Mouse (Mus musculus): ENCODE data around the gene Fcnb. TPM values are rescaled to one million over a fixed set of nuclear protein-coding genes. Genes with fewer than 3 reads are reported as not detected.

Gene Fcnb
- polyA plus RNA-seq, 1 experiment from 2014 or later = not detected

DNA sequence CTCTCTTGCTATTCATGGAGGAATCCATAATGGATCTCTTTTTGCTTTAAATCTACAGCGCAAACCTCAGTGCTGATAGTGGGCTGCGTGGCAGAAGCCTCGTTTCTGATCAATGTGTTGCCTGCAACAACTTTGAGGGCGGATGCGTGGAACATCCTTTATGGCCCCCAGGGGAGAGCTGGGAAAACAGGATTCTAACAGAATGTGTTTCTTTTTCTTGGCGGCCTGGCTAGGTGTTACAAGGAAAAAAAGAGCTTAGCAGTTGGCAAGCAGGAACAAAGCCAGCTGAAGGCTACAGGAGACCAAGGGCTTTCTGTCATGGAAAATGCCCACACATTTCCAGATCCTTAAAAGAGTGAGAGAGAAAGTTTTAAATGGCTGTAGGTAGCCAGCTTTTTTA lies 17.5 kb downstream of the Fcnb start:
- 75% methylated on average over 6 of the region's 6 CpGs for WGBS

DNA sequence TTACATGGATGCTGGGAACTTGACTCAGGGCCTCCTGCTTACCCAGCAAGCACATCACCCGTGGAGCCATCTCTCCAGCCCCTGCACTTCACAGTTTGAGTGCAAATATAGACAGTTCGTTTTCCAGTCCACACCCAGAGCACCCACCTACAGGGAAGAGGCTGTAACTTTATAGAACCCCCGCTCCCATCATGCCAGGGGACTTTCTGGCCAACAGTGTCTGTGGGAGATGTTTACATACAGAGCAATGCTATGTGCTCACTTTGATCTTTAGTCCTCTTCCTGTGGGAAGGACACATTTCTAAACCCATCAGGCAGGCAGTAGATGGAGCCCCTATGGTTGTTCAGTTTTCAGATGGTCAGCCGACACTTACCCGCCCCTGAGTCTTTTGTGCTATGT lies 18.0 kb downstream of the Fcnb start:
- Histone ChIP-seq H3K4me1 (replicated peaks; ENCODE audit: control insufficient read depth, insufficient read depth, low read length) (no peaks in the 10 kb centered on the region), H3K9me3 (ENCODE audit: control insufficient read depth, low read length) (no peaks in the 10 kb centered on the region), H3K4me2 (replicated peaks; ENCODE audit: low read depth, low read length) (no peak overlapping the region), H3K27me3 (ENCODE audit: control insufficient read depth, insufficient read depth, low read length) (no peaks in the 10 kb centered on the region), H3K9ac (ENCODE audit: low read depth, low read length) (no peak overlapping the region), H3K27ac (ENCODE audit: low read depth, low read length) (no peak overlapping the region), H3K4me3 (ENCODE audit: low read depth, low read length) (no peak overlapping the region), H3K36me3 (ENCODE audit: control insufficient read depth, insufficient read depth, low read length) (no peaks in the 10 kb centered on the region)
- DNase-seq (ENCODE audit: low spot score) (no peak), ATAC-seq (ENCODE audit: low FRiP score) (no peak)
- WGBS = 73% methylated on average over 5 of the region's 5 CpGs

More for the DNA sequence above, 17.5 kb downstream of the Fcnb start:
- H3K9me3 ChIP-seq (ENCODE audit: control insufficient read depth, low read length) = no peaks in the 10 kb centered on the region
- H3K27ac ChIP-seq (ENCODE audit: low read depth, low read length) = no peak overlapping the region
- no peaks in the 10 kb centered on the region for H3K36me3 ChIP-seq (ENCODE audit: control insufficient read depth, insufficient read depth, low read length)
- no peak overlapping the region for H3K9ac ChIP-seq (ENCODE audit: low read depth, low read length)
- H3K4me2 ChIP-seq (replicated peaks; ENCODE audit: low read depth, low read length) = no peak overlapping the region
- H3K27me3 ChIP-seq (ENCODE audit: control insufficient read depth, insufficient read depth, low read length) = no peaks in the 10 kb centered on the region
- H3K4me1 ChIP-seq (replicated peaks; ENCODE audit: control insufficient read depth, insufficient read depth, low read length) = no peaks in the 10 kb centered on the region
- no peak for ATAC-seq (ENCODE audit: low FRiP score)
- DNase-seq (ENCODE audit: low spot score) = no peak
- no peak overlapping the region for H3K4me3 ChIP-seq (ENCODE audit: low read depth, low read length)

DNA sequence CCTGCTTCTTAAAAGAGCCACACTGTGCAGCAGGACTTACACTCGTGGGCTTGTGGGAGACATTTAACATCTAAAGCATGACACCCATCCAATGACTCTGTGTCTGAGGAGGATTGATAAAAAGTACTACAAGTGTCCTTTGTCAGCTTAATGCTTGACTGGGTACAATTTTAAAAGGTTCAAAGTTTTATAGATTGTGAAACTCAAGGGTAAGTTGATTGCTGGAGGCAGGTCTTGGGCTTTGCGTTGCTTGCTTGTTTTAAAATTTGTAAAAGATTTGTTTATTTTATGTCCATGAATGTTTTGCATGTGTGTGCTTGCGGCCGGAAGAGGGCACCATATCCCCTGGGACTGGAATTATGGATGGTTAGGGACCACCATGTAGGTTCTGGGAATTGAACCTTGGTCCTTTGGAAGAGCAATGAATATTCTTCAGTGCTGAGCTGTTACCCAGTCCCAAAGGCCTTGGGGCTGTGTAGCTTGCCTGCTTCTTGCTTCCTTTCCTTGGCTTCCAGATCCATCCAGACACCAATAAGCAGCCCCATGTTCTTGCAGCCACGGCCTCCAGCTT lies 19.5 kb downstream of the Fcnb start:
- DNase-seq (ENCODE audit: low spot score) = no peak
- Histone ChIP-seq H3K9me3 (ENCODE audit: control insufficient read depth, low read length) (no peaks in the 10 kb centered on the region), H3K4me3 (ENCODE audit: low read depth, low read length) (no peak overlapping the region), H3K4me1 (replicated peaks; ENCODE audit: control insufficient read depth, insufficient read depth, low read length) (no peaks in the 10 kb centered on the region), H3K27me3 (ENCODE audit: control insufficient read depth, insufficient read depth, low read length) (no peaks in the 10 kb centered on the region), H3K36me3 (ENCODE audit: control insufficient read depth, insufficient read depth, low read length) (no peaks in the 10 kb centered on the region), H3K27ac (ENCODE audit: low read depth, low read length) (no peak overlapping the region), H3K4me2 (replicated peaks; ENCODE audit: low read depth, low read length) (no peak overlapping the region), H3K9ac (ENCODE audit: low read depth, low read length) (no peak overlapping the region)
- 86% methylated on average over 5 of the region's 5 CpGs for WGBS
- ATAC-seq (ENCODE audit: low FRiP score) = no peak

DNA sequence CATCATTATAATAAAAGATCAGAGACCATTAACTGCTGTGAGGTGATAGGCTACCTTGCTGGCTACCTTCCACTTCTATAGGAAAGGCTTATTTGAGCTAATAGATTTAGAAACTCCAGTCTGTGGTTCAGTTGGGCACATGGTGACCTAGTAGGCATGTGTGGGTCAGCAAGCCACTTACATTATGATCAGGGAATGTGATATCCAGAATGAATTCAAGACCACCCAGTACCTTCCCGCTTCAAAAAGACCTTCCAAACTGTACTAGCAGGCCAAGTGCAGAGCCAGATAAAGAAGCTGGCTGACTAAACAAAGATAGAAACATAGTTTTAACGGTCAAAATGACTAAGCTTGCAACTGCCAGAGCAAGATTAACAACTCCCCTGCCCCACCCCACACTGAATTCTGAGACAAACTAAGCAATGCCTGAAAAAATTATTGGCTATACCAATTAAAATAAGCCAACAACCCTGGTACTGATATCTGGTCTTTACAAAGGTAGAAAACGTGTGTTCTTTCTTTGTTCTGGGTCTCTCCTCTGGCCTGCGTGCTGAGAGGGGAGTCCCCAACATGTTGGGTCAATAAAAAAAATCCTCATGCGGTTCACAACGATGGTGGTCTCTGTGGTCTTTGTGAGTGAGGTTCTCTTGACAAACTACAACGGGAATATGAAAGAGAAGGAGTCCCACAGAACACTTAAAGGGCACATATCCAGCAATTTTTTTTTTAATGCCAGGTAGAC lies 20.2 kb downstream of the Fcnb start:
- H3K27ac ChIP-seq (ENCODE audit: low read depth, low read length) = no peak overlapping the region
- WGBS = 83% methylated on average over 7 of the region's 7 CpGs
- ATAC-seq (ENCODE audit: low FRiP score) = no peak

DNA sequence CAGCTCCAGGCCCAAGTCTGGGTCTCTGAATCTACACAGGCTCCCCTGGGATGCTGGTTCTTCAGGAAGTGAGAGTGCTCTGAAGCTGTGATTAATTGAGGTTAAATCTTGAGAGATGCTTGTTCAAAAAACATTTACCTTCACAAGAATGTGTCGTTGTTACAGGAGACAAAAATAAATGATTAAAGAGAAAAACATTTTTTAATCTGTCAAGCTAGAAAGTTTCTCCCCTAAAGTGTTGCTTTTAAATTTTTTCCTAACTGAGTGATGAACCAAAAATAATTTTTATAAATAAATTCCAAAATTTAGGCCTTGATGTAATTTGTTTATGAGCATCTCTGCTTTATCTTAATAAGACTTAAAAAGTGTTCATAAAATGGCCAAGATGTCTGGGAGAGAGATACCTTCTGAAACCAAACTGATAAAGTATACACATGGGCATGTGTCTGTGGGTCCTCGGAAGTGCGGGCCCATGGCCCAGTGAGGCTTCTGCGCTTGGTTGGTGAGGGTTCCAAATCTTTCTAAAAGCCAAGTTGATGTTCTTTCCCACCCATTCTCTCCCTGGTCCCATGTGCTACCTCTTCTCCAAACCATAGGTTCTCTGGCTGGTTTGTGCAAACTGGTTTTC lies 20.9 kb downstream of the Fcnb start:
- no peaks in the 10 kb centered on the region for H3K4me1 ChIP-seq (replicated peaks; ENCODE audit: control insufficient read depth, insufficient read depth, low read length)
- H3K9me3 ChIP-seq (ENCODE audit: control insufficient read depth, low read length) = no peaks in the 10 kb centered on the region
- no peak overlapping the region for H3K4me3 ChIP-seq (ENCODE audit: low read depth, low read length)
- 88% methylated on average over 4 of the region's 4 CpGs for WGBS
- H3K4me2 ChIP-seq (replicated peaks; ENCODE audit: low read depth, low read length) = no peak overlapping the region
- DNase-seq (ENCODE audit: low spot score) = no peak
- H3K27ac ChIP-seq (ENCODE audit: low read depth, low read length) = no peak overlapping the region
- ATAC-seq (ENCODE audit: low FRiP score) = no peak
- no peak overlapping the region for H3K9ac ChIP-seq (ENCODE audit: low read depth, low read length)
- no peaks in the 10 kb centered on the region for H3K27me3 ChIP-seq (ENCODE audit: control insufficient read depth, insufficient read depth, low read length)
- H3K36me3 ChIP-seq (ENCODE audit: control insufficient read depth, insufficient read depth, low read length) = no peaks in the 10 kb centered on the region

More for the DNA sequence above, 20.2 kb downstream of the Fcnb start:
- Histone ChIP-seq H3K27me3 (ENCODE audit: control insufficient read depth, insufficient read depth, low read length) (no peaks in the 10 kb centered on the region), H3K9me3 (ENCODE audit: control insufficient read depth, low read length) (no peaks in the 10 kb centered on the region), H3K4me3 (ENCODE audit: low read depth, low read length) (no peak overlapping the region), H3K36me3 (ENCODE audit: control insufficient read depth, insufficient read depth, low read length) (no peaks in the 10 kb centered on the region), H3K4me1 (replicated peaks; ENCODE audit: control insufficient read depth, insufficient read depth, low read length) (no peaks in the 10 kb centered on the region), H3K9ac (ENCODE audit: low read depth, low read length) (no peak overlapping the region), H3K4me2 (replicated peaks; ENCODE audit: low read depth, low read length) (no peak overlapping the region)
- DNase-seq (ENCODE audit: low spot score) = no peak

DNA sequence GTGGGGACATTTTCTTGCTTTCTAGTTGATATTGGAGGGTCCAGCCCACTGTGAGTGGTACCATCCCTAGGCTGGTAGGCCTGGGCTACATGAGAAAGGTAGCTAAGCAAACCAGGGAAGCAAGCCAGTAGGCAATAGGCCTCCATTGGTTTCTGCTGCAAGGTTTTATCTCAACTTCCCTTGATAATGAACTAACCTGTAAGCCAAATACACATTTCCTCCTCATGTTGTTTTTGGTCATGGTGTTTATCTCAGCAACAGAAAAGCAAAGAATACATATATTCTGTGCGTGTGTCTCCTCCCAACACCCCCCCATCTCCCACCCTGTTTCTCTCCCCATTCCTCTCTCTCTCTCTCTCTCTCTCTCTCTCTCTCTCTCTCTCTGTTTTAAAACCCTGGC lies 24.8 kb downstream of the Fcnb start:
- H3K27ac ChIP-seq (ENCODE audit: low read depth, low read length) = no peak overlapping the region
- no peaks in the 10 kb centered on the region for H3K27me3 ChIP-seq (ENCODE audit: control insufficient read depth, insufficient read depth, low read length)
- no peak overlapping the region for H3K4me3 ChIP-seq (ENCODE audit: low read depth, low read length)
- no peak overlapping the region for H3K9ac ChIP-seq (ENCODE audit: low read depth, low read length)
- WGBS = 89% methylated on average over 1 of the region's 1 CpGs
- H3K36me3 ChIP-seq (ENCODE audit: control insufficient read depth, insufficient read depth, low read length) = no peaks in the 10 kb centered on the region
- H3K4me1 ChIP-seq (replicated peaks; ENCODE audit: control insufficient read depth, insufficient read depth, low read length) = no peaks in the 10 kb centered on the region
- DNase-seq (ENCODE audit: low spot score) (no peak), ATAC-seq (ENCODE audit: low FRiP score) (no peak)
- no peaks in the 10 kb centered on the region for H3K9me3 ChIP-seq (ENCODE audit: control insufficient read depth, low read length)
- no peak overlapping the region for H3K4me2 ChIP-seq (replicated peaks; ENCODE audit: low read depth, low read length)

DNA sequence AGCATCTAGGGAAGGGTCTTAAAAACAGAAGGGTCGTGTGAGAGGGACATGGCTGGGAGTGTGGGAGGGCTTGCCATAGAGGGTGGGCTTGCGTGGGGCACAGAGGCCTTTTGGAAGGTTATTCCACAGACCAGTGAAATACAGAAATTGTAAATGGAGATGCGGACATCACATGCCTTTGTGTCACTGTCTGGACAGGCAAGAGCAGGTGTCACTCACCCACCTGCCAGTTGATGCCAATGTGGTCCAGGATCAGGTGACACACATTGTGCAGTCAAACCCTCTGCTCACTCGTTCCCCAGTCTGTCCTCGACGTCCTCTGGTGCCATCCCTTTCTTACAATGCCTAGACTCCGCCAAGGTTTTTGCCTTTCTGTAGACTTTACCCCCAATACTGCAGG lies 37.6 kb downstream of the Fcnb start:
- Histone ChIP-seq H3K27me3 (ENCODE audit: control insufficient read depth, insufficient read depth, low read length) (no peaks in the 10 kb centered on the region), H3K9me3 (ENCODE audit: control insufficient read depth, low read length) (no peaks in the 10 kb centered on the region), H3K4me2 (replicated peaks; ENCODE audit: low read depth, low read length) (no peak overlapping the region), H3K4me3 (ENCODE audit: low read depth, low read length) (no peak overlapping the region), H3K4me1 (replicated peaks; ENCODE audit: control insufficient read depth, insufficient read depth, low read length) (no peaks in the 10 kb centered on the region), H3K36me3 (ENCODE audit: control insufficient read depth, insufficient read depth, low read length) (no peaks in the 10 kb centered on the region), H3K27ac (ENCODE audit: low read depth, low read length) (no peak overlapping the region), H3K9ac (ENCODE audit: low read depth, low read length) (no peak overlapping the region)
- 87% methylated on average over 7 of the region's 7 CpGs for WGBS
- no peak for ATAC-seq (ENCODE audit: low FRiP score)
- DNase-seq (ENCODE audit: low spot score) = no peak

DNA sequence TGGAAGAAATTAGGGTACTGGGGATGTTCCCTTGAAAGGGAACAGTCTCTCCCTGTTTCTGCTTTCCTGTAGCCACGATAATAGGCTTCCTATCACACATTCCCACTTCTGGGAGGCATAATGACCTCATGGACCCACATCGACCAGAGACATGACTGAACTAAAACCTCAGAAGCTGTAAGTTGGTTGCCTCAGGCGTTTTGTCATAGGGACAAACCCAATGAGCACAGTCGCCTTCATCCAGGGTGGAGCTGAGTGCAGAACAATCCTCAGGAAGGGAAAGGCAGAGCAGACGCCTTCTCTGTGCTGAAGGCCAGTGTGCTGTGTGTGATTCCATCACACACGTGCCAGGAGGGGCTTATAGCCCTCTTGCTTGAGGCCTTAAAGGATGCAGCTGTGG lies 38.4 kb downstream of the Fcnb start:
- no peaks in the 10 kb centered on the region for H3K36me3 ChIP-seq (ENCODE audit: control insufficient read depth, insufficient read depth, low read length)
- no peak overlapping the region for H3K9ac ChIP-seq (ENCODE audit: low read depth, low read length)
- WGBS = 80% methylated on average over 6 of the region's 6 CpGs
- DNase-seq (ENCODE audit: low spot score) (no peak), ATAC-seq (ENCODE audit: low FRiP score) (no peak)
- H3K4me1 ChIP-seq (replicated peaks; ENCODE audit: control insufficient read depth, insufficient read depth, low read length) = no peaks in the 10 kb centered on the region
- no peak overlapping the region for H3K4me3 ChIP-seq (ENCODE audit: low read depth, low read length)
- H3K4me2 ChIP-seq (replicated peaks; ENCODE audit: low read depth, low read length) = no peak overlapping the region
- no peaks in the 10 kb centered on the region for H3K9me3 ChIP-seq (ENCODE audit: control insufficient read depth, low read length)
- no peaks in the 10 kb centered on the region for H3K27me3 ChIP-seq (ENCODE audit: control insufficient read depth, insufficient read depth, low read length)
- no peak overlapping the region for H3K27ac ChIP-seq (ENCODE audit: low read depth, low read length)

All from hindbrain, embryonic 11.5 days (tissue).